Mouse (Mus musculus) hindbrain, embryonic 11.5 days (tissue): Measurements from ENCODE around the gene Zfp354c. TPM values are rescaled to one million over a fixed set of nuclear protein-coding genes. Genes with fewer than 3 reads are reported as not detected.

Experiments
- ATAC-seq: fragments of 200-750 bp; cut with Nextera tagmentation; 2 replicates; pipeline ENCODE4 v1.8.0; 2017; ENCODE audit warnings: mild to moderate bottlenecking, moderate TSS enrichment, moderate library complexity; ENCODE audit not compliant: low FRiP score
- DNase-seq: peaks from one replicate; pipeline ENCODE4 v3.0.0-alpha.2; 2015; ENCODE audit warnings: low spot score
- H3K27ac ChIP-seq: fragments of 300-500 bp; sonication (generic); 2 replicates; pipeline ENCODE4 v1.5.1; 2014; ENCODE audit warnings: mild to moderate bottlenecking, low read depth, low read length
- H3K27me3 ChIP-seq: fragments of 300-500 bp; sonication (generic); 2 replicates; pipeline ENCODE4 v1.6.1; 2014; ENCODE audit warnings: mild to moderate bottlenecking, low read length, moderate library complexity, mixed read lengths; ENCODE audit not compliant: control insufficient read depth, insufficient read depth
- H3K36me3 ChIP-seq: fragments of 300-500 bp; sonication (generic); 2 replicates; pipeline ENCODE4 v1.6.1; 2014; ENCODE audit warnings: mild to moderate bottlenecking, low read length, moderate library complexity, mixed read lengths; ENCODE audit not compliant: control insufficient read depth, insufficient read depth
- H3K4me1 ChIP-seq: fragments of 300-500 bp; sonication (generic); replicated peaks from 2 replicates; pipeline ENCODE4 v1.6.1; 2014; ENCODE audit warnings: low read length, mixed read lengths; ENCODE audit not compliant: control insufficient read depth, insufficient read depth
- H3K4me2 ChIP-seq: fragments of 300-500 bp; sonication (generic); replicated peaks from 2 replicates; pipeline ENCODE4 v1.6.1; 2014; ENCODE audit warnings: mild to moderate bottlenecking, low read depth, low read length
- H3K4me3 ChIP-seq: fragments of 300-500 bp; sonication (generic); 2 replicates; pipeline ENCODE4 v1.5.1; 2014; ENCODE audit warnings: low read depth, low read length
- H3K9ac ChIP-seq: fragments of 300-500 bp; sonication (generic); 2 replicates; pipeline ENCODE4 v1.6.1; 2014; ENCODE audit warnings: low read depth, low read length
- H3K9me3 ChIP-seq: fragments of 300-500 bp; sonication (generic); 2 replicates; pipeline ENCODE4 v1.6.1; 2016; ENCODE audit warnings: low read length; ENCODE audit not compliant: control insufficient read depth
- WGBS: fragments of 180-500 bp; shearing (Covaris S2); extraction: QIAGEN DNeasy Blood & Tissue Kit; methylation state at CpG from one replicate; pipeline ENCODE4 v1.1.7; 2014; 5-methylcytosine and 5-hydroxymethylcytosine counted together
- polyA plus RNA-seq: library from polyadenylated mRNA; unstranded; fragments of >200 nt; fragmentation: Nextera tagmentation; extraction: Ambion mirVana; gene quantifications from 2 replicates; pipeline ENCODE4 v1.2.1, GENCODE M21; 2014

The Zfp354c gene
- polyA plus RNA-seq, 1 experiment from 2014 or later, result 39.4 TPM

DNA sequence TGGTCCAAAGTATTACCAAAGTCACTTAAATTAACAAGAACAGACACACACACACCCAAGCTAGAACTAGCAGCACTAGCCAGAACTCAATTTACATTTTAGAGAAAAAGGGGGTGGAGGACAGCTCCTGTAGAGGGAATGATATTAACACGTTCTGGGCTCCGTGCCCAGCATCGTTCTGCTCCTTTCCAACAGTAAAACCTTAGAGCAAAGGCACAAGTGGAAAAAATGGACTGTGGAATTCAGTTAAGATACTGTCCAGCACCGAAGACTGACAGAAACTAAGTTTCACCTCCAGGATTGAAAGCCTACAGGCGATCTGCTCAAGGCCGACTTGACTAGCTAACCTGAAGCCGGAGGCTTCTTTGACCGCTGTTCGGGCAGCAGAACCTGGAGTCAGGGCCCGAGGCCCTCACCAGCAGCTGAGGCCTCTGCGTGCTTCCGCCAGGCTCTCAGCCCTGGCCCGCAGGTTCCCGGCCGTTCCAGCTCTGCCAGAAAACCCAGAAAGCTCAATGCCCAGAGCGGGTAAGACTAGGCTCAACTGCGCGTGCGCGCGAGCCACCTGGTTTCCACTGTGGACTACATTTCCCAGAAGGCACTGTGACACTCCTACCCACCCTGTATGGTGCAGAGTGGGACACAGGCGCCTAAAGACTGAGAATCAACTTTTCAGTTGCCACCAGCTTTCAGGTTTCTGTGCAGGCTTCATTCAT, 13.7 kb upstream of the Zfp354c start, which contains the start of gene Zfp879:
Gene Zfp879, minus strand, starts transcription at position 530 of the 713 bp plus-strand sequence.
- DNase-seq (peak; percentile 98), ATAC-seq (peak; percentile 97)
- H3K4me2 ChIP-seq, result peak within 1 kb of the TSS; percentile 67
- H3K36me3 ChIP-seq, result no peaks in the 10 kb centered on the region
- H3K4me1 ChIP-seq, result no peaks in the 10 kb centered on the region
- H3K27me3 ChIP-seq, result no peaks in the 10 kb centered on the region
- H3K9ac ChIP-seq, result peak within 1 kb of the TSS; percentile 67
- no peak within 1 kb of the TSS for H3K27ac ChIP-seq
- WGBS, result 27% methylated on average over 22 of the region's 22 CpGs
- no peaks in the 10 kb centered on the region for H3K9me3 ChIP-seq
- H3K4me3 ChIP-seq, result peak within 1 kb of the TSS; percentile 34

DNA sequence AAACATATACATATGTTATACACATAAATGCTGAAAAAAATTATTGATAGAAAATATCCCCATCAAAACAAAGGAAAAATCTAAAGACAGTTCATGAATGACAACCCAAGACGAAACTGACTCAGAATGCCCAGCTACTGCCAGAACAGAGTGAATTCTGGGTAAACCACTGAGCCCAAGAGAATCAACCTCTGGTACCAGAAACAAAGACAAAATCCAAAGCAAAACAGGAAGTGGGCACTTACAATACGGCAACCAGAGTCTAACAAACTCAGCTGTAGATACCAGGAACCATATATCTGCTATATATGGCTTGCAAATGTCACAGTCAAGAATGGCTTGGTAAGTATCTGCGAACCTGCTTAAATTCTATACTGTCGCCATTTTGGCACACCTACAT, 8.2 kb upstream of the Zfp354c start:
- Histone ChIP-seq H3K36me3 (no peaks in the 10 kb centered on the region), H3K27ac (no peak overlapping the region), H3K9ac (no peak overlapping the region), H3K4me1 (no peaks in the 10 kb centered on the region), H3K4me3 (no peak overlapping the region), H3K27me3 (no peaks in the 10 kb centered on the region), H3K9me3 (no peaks in the 10 kb centered on the region), H3K4me2 (no peak overlapping the region)
- ATAC-seq (no peak), DNase-seq (no peak)
- WGBS, result 87% methylated on average over 4 of the region's 4 CpGs

DNA sequence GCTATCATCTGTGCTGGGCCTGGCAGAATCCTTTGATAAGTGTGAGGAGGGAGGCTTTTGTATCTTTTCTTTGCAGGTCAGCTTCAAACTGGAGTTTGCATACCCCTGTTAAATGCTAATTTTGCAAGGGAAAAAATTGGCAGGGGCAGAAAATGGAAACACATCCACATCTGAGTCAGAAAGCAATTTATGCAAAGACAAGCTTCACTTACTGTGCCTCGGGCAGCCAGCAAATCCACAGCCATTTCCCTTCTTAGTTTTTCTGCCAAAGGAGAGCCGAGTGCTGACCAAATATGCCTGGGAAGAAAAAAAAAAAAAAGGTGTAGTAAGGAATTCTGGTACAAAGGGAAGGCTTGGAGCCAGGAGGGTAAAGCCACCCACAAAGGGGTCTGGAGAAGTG, 1.3 kb downstream of the Zfp354c start:
- Histone ChIP-seq H3K9me3 (no peaks in the 10 kb centered on the region), H3K4me1 (no peaks in the 10 kb centered on the region), H3K27me3 (no peaks in the 10 kb centered on the region), H3K4me3 (peak overlapping the region; percentile 86), H3K4me2 (peak overlapping the region; percentile 69), H3K9ac (peak overlapping the region; percentile 20; the same call in 1 of the 2 replicates), H3K27ac (no peak overlapping the region), H3K36me3 (peaks cover 8% of the 10 kb centered on the region; the same call in 1 of the 2 replicates)
- no peak for DNase-seq
- ATAC-seq, result no peak
- WGBS, result 82% methylated on average over 2 of the region's 2 CpGs

DNA sequence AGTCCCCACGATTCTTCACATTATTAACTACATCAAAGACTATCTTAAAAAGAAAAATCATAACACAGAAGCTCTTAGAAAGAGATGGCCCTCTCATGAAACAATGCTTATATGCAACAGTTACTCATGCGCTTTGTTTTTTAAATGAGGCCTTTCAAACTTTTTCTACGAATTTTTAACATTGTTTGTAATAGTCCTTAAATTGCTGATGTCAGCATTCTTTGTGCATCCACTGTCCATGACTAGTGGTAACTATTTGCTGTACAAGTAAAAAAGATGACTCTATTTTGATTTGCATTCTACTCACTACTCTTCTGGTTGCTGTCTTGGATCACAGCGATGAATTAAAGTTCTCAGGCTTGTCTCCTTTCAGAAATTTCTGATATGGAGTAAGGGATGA, 13.3 kb downstream of the Zfp354c start:
- H3K27me3 ChIP-seq, result no peaks in the 10 kb centered on the region
- peaks cover 25% of the 10 kb centered on the region for H3K9me3 ChIP-seq
- H3K4me2 ChIP-seq, result no peak overlapping the region
- H3K4me3 ChIP-seq, result no peak overlapping the region
- no peak for DNase-seq
- WGBS, result 97% methylated on average over 4 of the region's 4 CpGs
- ATAC-seq, result no peak
- H3K27ac ChIP-seq, result no peak overlapping the region
- H3K4me1 ChIP-seq, result no peaks in the 10 kb centered on the region
- H3K9ac ChIP-seq, result no peak overlapping the region
- peaks cover 55% of the 10 kb centered on the region for H3K36me3 ChIP-seq

DNA sequence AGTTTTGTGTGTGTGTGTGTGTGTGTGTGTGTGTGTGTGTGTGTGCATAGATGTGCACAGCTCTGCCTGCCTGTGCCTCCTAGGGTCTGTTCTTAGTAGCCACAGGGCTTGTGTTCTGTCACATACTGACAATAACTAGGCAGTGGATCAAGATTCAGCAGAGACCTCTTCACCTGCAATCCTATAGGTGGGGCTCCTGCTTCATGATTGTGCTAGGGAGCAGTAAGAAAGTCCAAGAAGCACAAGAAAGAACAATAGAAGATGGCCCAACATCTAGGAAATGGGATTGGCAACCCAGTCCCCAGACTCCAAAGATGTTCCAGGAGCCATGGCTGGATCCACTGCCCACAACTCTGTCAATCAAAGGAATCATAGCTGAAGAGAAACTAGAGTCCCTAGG, 28.7 kb downstream of the Zfp354c start:
- Histone ChIP-seq H3K9ac (no peak overlapping the region), H3K4me2 (no peak overlapping the region)

DNA sequence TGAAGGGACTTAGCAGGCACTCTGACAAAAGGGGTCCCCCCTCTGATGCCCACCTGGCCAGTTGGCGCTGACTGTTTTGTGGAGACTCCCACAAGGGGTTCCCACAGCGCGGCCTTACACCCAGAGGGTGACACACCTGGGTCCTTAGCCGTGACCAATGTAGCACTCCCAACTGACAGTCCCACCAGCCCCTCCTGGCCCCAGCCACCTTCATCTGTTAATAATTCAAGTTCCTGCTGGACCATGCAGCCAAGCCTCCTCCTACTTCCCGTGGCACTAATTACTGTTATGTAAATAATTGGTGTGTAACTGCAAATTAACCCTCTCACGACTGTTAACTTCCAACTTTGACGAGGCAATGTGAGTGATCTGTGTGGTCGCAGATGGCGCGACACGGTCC, 29.9 kb downstream of the Zfp354c start:
- DNase-seq (no peak), ATAC-seq (no peak)
- H3K36me3 ChIP-seq, result no peaks in the 10 kb centered on the region
- WGBS, result 82% methylated on average over 11 of the region's 11 CpGs
- H3K4me3 ChIP-seq, result no peak overlapping the region
- no peak overlapping the region for H3K27ac ChIP-seq
- no peaks in the 10 kb centered on the region for H3K4me1 ChIP-seq
- H3K9me3 ChIP-seq, result no peaks in the 10 kb centered on the region
- no peak overlapping the region for H3K4me2 ChIP-seq
- H3K27me3 ChIP-seq, result no peaks in the 10 kb centered on the region
- no peak overlapping the region for H3K9ac ChIP-seq

More for the DNA sequence above, 28.7 kb downstream of the Zfp354c start:
- Histone ChIP-seq H3K27ac (no peak overlapping the region), H3K9me3 (no peaks in the 10 kb centered on the region), H3K27me3 (no peaks in the 10 kb centered on the region), H3K4me3 (no peak overlapping the region), H3K4me1 (no peaks in the 10 kb centered on the region), H3K36me3 (no peaks in the 10 kb centered on the region)
- DNase-seq (no peak), ATAC-seq (no peak)

GRCm38 (mm10) chr11:50771006-50771405, 56.5 kb downstream of the Zfp354c start:
- no peak overlapping the region for H3K9ac ChIP-seq
- no peaks in the 10 kb centered on the region for H3K36me3 ChIP-seq
- DNase-seq (no peak), ATAC-seq (no peak)
- no peak overlapping the region for H3K27ac ChIP-seq
- no peaks in the 10 kb centered on the region for H3K9me3 ChIP-seq
- 89% methylated on average over 1 of the region's 1 CpGs for WGBS
- no peaks in the 10 kb centered on the region for H3K4me1 ChIP-seq
- H3K4me2 ChIP-seq, result no peak overlapping the region
- no peak overlapping the region for H3K4me3 ChIP-seq
- no peaks in the 10 kb centered on the region for H3K27me3 ChIP-seq

DNA sequence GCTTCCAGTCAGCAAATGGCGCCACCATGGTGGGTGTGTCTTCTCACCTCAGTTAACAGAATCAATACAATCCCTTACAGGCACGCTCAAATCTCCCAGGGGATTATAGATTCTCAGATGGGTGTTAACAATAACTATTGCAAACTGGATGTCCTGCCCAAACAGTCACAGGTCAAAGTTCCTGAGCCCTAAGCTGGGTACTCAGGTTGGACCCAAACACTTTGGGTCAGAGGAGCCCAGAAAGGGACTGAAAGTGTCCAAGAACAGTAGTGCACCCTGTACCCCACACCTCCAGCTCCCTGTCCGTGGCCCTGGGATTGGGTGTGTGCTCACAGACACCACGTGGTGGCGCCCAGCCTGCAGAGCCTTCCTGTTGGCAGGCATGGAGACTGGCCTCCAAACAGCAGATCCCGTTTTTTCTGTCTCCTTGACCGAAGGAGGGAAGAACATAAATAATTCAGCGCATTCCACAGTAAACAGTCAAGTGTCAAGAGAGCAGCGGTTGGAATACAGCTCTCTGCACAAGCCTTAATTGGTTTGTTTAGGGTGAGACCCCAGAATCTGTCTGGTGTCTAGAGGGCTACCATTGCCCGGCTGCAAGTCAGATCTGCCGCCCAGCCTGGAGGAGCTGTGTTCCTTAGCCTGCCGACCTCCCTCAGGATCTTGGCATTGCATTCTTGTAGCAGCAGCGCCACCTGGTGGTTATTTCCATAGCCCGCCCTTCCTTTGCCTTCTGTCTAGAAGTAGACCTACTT, 58.4 kb downstream of the Zfp354c start:
- Histone ChIP-seq H3K9me3 (no peaks in the 10 kb centered on the region), H3K4me1 (no peaks in the 10 kb centered on the region), H3K27ac (no peak overlapping the region), H3K27me3 (no peaks in the 10 kb centered on the region), H3K4me2 (peak overlapping the region; percentile 43), H3K9ac (no peak overlapping the region), H3K36me3 (no peaks in the 10 kb centered on the region), H3K4me3 (peak overlapping the region; percentile 10; the same call in 1 of the 2 replicates)
- WGBS, result 16% methylated on average over 14 of the region's 14 CpGs
- peak; percentile 92 for ATAC-seq
- DNase-seq, result peak; percentile 95

DNA sequence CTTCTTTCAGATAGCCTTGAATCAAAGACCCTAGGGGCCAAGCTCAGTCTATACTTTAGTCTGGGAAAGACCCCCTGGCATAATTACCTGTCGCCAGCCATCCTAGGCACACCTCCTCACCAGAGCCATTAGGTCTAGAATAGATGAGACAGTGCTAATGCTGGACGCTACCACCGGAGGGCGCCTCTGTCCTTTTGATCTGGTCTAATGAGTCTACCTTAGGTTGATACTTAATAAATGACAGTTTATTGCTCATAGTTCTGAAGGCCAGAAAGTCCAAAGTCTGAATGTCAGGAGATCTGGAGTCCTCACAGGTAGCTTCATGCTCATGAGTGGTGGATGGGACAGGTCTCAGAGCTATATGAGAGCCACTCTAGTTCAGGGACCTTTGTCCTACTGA, 60.5 kb downstream of the Zfp354c start:
- Histone ChIP-seq H3K9me3 (no peaks in the 10 kb centered on the region), H3K4me3 (no peak overlapping the region), H3K4me1 (no peaks in the 10 kb centered on the region), H3K36me3 (no peaks in the 10 kb centered on the region), H3K9ac (no peak overlapping the region), H3K27ac (no peak overlapping the region), H3K27me3 (no peaks in the 10 kb centered on the region), H3K4me2 (no peak overlapping the region)
- 20% methylated on average over 4 of the region's 4 CpGs for WGBS
- ATAC-seq (no peak), DNase-seq (peak; percentile 47)
